Mouse (Mus musculus) testis, adult 2 months (tissue): ENCODE measurements around the gene Serpina6.
"Not testable (repeated sequence)": the region's sequence is repeated elsewhere in the genome, so short reads cannot be mapped to it uniquely, and the experiment has no call there.

Source experiments
- CTCF ChIP-seq: fragments of 200-500 bp; IDR thresholded peaks from 2 replicates; pipeline ENCODE4 v1.5.1; 2012; ENCODE audit warnings: low read depth, mild to moderate bottlenecking, inconsistent platforms, low read length, moderate library complexity; ENCODE audit not compliant: control insufficient read depth, insufficient read depth, insufficient replicate concordance
- POLR2A ChIP-seq: fragments of 200-500 bp; IDR thresholded peaks from 2 replicates; pipeline ENCODE4 v1.6.1; 2012; ENCODE audit warnings: low read depth, mild to moderate bottlenecking, inconsistent platforms, low read length, moderate library complexity; ENCODE audit not compliant: control insufficient read depth

GRCm38 (mm10) chr12:103662053-103662452, 5.0 kb upstream of the Serpina6 start:
- TF ChIP-seq CTCF, POLR2A: not testable (repeated sequence)
